Mouse (Mus musculus) midbrain, embryonic 11.5 days (tissue): ENCODE data around the gene Arl6ip1. TPM values are rescaled to one million over a fixed set of nuclear protein-coding genes. Genes with fewer than 3 reads are reported as not detected.

ENCODE experiments used
- polyA plus RNA-seq: library from polyadenylated mRNA; unstranded; fragments of >200 nt; fragmentation: Nextera tagmentation; extraction: Ambion mirVana; gene quantifications from 2 replicates; pipeline ENCODE4 v1.2.1, GENCODE M21; 2014

Arl6ip1 gene
- polyA plus RNA-seq, 1 experiment from 2014 or later: 501 TPM

Other genes with a start within 250 kb of the Arl6ip1 start
- 586 and 691 TPM in 2 replicates for gene Rps15a, start 13.5 kb downstream of the Arl6ip1 start, polyA plus RNA-seq
- 17.4 and 19.1 TPM in 2 replicates for gene Smg1, start 114.0 kb upstream of the Arl6ip1 start, polyA plus RNA-seq